Mouse (Mus musculus) left cerebral cortex, postnatal 4 days (tissue): Measurements from ENCODE around the gene Gm21958. TPM values are rescaled to one million over a fixed set of nuclear protein-coding genes. Genes with fewer than 3 reads are reported as not detected.

Source experiments
- DNase-seq: peaks from one replicate; pipeline ENCODE4 v3.0.0-alpha.2; 2022
- intact Hi-C: fragments of 180-260 bp; cut with DNase I; formaldehyde crosslinking; loops from one replicate; pipeline ENCODE4 v1.15.1; 2025
- total RNA-seq, 2 experiments: library from RNA; stranded (reverse); gene quantifications; 2 replicates each; pipeline ENCODE4 v1.2.3; 2021

The Gm21958 gene
- not detected for total RNA-seq

DNA sequence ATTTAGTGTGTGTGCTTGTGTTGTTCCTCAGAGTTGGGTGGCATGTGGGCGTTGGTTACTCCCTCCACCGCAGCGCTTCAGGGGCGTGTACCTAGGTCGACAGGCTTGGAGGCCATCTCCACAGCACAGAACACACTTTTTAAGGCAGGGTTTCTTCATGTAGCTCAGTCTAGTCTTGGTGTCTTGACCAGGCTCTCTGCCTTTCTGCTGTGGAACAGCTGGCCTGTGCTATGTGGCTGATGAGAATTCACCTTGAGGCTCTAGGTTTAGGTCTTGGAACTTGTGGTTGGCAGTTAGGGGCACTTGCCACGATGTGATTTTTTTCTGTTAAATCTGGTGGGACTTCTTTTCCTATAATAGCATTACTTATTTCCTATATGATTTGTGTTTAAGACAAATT lies at the start of gene Gm21958:
Gm21958 (minus strand) TSS at position 101 of the 400 bp plus-strand sequence.
- intact Hi-C loops, result no loop called here
- no peak for DNase-seq

GRCm38 (mm10) chr3:54761258-54761657 lies 47.1 kb upstream of the Gm21958 start:
- intact Hi-C loops, result no loop called here
- no peak for DNase-seq

GRCm38 (mm10) chr3:54760321-54761115 lies 46.4 kb upstream of the Gm21958 start:
- DNase-seq, result no peak

DNA sequence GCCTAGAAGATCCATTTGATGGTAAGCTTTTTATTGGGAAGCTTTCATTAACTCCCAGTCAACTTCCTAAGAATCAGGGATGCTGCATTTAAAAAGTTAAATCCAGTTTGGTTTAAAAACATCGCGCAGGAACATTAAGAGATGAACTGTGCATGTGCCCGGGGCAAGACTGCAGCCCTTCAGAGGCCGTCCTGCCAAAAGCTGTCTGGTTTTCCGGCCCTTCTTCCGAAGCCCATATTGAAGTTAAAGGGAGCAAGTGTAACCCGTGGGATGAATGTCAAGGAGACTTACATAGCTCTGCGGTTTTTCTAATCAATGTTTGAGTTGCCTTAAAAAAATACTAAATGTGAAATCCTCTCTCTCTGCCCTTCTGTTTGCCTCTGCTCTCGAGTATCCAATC lies 45.1 kb upstream of the Gm21958 start:
- intact Hi-C loops, result no loop called here
- no peak for DNase-seq

More at GRCm38 (mm10) chr3:54760321-54761115, 46.4 kb upstream of the Gm21958 start:
- intact Hi-C loops, result no loop called here

DNA sequence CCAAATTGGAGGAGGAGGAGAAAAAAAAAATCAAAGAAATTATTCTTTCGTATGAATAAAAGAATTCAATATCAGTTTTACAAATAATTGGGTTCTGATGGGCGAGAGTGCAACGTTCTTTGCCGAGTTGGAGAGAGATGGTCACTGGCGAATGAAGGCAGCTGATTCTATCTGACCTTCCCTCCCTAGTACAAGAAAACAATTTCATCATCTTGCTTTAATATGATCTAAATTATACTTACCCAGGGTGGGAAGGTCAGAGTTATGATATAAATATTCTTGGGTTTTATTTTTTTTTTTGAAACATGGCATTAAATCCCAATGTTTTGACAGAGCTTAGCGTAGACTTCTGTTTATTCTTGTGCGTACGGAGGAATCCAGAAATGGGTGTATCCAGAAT lies 43.3 kb upstream of the Gm21958 start:
- intact Hi-C loops, result no loop called here
- DNase-seq, result no peak

DNA sequence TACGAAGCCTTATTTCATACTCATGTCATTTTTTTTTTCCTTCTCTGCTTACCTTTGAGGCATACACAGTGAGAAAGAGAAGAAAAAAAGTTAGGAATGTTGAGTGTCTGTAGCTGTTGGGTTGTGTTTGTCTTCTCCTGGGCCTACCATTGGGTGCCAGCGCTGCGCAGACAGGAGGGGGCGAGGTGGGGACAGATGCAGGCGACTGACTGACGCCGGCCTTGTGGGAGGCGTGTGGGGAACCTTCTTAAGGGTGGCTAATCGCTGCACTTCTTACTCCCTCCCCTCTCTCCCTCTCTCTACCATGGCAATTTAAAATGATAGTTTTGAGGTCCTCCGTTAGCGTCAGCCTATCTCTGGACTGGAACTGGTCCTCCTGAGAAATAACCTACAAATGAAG lies 41.9 kb upstream of the Gm21958 start:
- DNase-seq, result no peak

DNA sequence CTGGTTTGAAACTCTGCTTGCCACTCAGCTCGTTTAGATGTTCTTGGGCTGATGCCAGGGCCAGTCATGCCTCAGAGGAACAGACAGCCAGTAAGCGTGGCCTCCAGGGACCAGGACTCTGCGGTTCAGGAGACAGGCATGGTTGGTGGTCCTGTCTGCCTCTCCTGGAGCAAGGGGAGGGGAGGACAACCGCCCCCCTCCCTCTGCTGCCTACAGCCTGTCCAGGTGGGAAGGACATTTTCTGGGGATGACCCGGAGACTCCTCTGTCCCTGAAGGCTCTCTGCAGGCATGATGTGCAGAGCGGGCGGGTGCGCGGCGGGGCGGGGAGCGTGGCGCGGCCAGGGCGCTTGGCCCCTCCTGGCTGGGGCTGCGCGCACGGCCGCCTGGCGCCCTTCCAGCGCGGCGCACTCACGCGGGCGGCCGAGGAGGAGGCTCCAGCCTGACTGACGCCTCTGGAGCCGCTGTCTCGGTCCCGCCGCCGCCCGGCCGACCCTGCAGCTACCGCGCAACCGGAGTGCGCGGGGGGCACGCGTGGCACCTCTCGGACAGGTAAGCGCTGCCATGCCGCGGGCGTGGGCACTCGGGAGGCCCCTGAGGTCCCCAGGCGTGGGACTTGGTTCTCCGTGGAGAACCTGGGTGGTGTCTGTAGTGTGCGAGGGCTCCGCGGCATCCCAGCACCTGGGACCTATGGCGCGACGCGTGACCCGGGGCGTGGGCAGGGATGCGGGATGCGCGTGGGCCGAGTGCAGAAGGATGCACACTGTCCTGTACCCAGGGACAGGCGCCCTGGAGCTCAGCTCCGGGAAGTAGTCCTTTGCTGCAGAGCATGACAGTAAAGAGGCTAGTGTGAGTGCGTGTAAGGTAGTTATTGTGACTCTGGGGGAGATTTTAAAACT lies 41.2 kb upstream of the Gm21958 start, which contains the start of gene Smad9:
Smad9 (plus strand) TSS at position 438 of the 897 bp plus-strand sequence.
- peak; percentile 57 for DNase-seq
- intact Hi-C loops, result no loop called here

More for the DNA sequence above, 41.9 kb upstream of the Gm21958 start:
- intact Hi-C loops, result no loop called here

GRCm38 (mm10) chr3:54753411-54753810 lies 39.3 kb upstream of the Gm21958 start:
- DNase-seq, result no peak
- intact Hi-C loops, result no loop called here

GRCm38 (mm10) chr3:54745799-54746198 lies 31.6 kb upstream of the Gm21958 start:
- DNase-seq, result peak; percentile 23
- intact Hi-C loops, result no loop called here

- intact Hi-C loops, result no loop called here
Observed at GRCm38 (mm10) chr3:54741965-54742364, 27.8 kb upstream of the Gm21958 start.

GRCm38 (mm10) chr3:54737317-54737716 lies 23.2 kb upstream of the Gm21958 start:
- intact Hi-C loops, result no loop called here
- DNase-seq, result no peak

More at GRCm38 (mm10) chr3:54741965-54742364, 27.8 kb upstream of the Gm21958 start:
- DNase-seq, result no peak

DNA sequence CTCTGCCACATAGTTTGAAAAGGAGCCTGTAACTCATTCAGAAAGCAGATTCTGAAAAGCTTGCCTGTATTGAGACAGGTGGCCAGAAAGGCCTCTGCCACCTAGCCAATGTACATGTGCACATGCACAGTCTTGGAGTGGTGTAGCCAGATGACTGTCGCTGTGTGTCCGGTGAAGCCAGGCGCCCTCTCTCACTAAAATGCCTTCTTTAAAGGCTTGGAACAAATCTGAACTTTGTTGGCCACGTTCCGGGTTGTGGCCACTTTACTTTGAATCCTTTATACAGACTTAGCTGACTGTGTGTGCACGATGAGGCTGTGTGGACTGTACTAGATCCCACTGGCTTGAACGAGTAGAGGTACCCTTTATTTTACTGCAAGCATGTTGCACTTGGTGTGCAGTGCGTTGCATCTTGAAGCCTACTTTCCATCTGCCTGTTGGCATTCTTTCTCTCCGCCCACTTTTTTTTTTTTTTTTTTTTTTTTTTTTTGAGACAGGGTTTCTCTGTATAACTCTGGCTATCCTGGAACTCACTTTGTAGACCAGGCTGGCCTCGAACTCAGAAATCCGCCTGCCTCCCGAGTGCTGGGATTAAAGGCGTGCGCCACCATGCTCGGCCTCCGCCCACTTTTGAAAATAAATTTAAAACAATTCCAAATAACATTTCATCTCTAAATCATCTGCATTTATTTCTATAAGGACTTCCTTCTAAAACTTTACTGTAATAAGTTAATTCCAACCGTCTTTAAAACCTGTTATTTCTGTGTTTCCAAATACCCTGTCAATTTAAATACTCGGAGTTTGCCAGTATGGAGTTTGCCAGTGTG lies 22.2 kb upstream of the Gm21958 start:
- intact Hi-C loops, result no loop called here
- no peak for DNase-seq

DNA sequence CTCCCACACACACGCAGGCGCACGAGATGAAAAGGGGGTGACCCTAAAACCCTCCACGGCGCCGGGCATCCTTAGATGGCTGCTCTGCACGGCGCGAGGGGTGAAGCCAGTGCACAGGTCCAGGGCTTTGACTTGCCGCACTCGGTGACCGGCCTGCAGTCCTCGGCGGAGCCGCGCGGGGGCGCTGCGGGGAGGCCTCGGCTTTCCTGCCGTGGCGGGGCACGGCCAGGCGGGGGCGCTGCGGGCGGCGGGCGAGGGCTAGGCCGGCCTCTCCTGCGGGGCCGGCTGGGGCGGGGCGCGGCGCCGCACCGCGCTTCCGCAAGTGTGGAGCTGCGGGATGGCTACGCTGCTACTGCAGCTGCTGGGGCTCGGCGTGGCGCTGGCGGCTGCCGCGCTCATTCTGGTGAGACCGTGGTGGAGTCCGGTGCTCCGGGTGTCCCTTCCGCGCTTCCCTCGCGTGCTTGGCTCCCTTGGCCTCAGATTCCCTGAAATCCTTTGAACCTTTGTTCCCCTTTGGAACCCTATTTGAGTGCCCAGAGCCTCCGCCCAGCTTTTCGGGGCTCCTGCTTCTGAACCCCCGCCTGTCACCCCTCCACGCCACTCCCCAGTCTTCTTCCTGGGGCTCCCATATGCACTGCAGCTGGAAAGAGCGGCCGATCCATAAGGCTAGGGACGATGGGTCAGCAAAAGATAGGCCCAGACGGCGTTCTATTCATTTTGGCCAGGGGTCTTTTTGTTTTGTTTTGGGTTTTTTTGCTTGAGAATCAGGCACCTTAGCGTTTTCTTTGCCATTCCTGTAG lies 21.3 kb upstream of the Gm21958 start, which contains the start of the genes Exosc8 and Alg5:
Exosc8 (minus strand) TSS at position 147 of the 800 bp plus-strand sequence.
Alg5 (plus strand) TSS at position 293 of the 800 bp plus-strand sequence.
- DNase-seq, result peak; percentile 91
- intact Hi-C loops, result no loop called here

DNA sequence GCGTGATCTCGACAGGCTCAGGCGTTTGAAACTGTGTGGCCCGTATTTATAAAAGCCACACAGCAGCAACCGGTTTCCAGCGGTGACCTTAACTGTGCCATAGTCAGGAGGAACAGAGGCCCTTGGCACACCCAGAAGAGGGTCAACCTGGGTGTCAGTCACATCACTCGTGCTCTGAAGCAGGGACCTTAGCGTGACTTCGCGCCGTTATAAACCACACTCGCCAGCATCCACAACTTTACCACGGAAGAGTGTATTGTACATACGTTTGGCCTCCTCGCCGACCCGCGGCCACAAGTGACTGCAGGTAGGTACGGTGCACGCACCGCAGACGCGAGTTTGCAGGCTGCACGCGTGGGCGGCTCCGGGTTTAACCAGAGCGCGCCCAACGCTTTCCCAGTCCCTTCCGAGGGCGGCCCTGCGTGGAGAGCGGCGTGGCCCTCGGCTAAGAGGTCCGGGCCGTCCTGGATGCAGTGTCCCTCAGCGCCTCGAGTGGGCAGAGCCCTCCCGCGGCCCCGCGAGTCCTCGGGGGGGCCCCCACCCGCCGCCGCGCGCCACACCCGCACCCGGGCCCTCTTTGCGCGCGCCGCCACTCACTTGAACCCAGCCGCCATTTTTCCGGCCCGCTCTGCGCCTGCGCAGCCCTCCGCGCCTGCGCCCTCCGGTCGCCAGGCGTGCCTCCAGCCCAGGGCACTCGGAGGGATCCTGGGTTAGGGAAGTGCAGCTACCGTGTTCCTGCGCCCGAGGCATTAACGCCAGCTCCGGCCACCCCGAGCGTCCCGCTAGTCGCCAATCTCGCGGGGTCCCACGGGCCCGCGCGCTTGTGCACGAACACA lies 20.5 kb upstream of the Gm21958 start:
- intact Hi-C loops, result no loop called here
- peak; percentile 93 for DNase-seq

- DNase-seq, result no peak
- intact Hi-C loops, result no loop called here
Observed at GRCm38 (mm10) chr3:54732371-54732770, 18.2 kb upstream of the Gm21958 start.

DNA sequence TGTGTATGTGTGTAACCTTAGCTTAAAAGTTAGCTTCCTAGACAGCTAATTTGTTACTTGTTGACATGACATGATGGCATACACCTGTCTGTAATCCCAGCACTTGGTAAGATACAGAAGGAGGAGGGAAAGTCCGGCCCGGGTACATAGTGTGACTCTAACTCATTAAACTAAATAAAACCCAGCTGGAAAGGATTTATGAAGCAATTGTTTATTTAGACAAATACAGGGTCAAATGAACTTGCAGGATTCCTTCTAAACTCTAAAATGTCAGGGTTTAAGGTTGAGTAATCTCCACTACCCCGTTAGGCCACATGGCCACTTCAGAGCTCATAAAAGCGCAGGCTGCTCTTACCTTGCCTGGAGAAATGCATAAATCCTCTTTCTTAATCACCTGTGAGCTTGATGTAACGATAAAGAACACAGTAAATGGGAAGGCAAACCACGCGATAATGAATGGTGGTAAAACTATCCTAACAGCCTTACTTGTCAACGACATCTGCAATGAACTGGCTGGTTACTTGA lies 17.5 kb upstream of the Gm21958 start:
- DNase-seq, result no peak
- intact Hi-C loops, result no loop called here

- intact Hi-C loops, result no loop called here
- DNase-seq, result no peak
Observed at GRCm38 (mm10) chr3:54728100-54728499, 13.9 kb upstream of the Gm21958 start.

- no peak for DNase-seq
- intact Hi-C loops, result no loop called here
Observed at GRCm38 (mm10) chr3:54727588-54727987, 13.4 kb upstream of the Gm21958 start.
